In the genomic region with DNA sequence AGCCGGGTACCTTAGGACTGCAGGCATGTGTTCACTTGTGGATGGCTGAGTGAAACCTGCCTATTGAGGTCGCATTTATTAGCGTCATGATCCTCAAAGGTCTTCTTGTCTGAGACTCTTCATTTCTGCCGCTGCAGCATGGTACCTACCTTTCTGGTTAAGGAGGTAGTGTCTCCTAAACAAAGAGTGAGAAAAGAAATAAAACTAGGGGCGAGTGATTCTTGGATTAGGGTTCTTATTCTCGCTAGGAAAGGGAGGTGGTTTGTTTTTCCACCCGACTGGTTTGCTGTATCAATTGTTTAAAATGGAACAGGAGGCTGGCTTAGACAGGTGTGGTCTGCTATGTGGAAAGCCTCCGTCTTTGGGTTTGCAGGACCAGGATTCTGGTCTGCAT, we compare ENCODE assay signal across 8 mouse cellular contexts. TPM values are rescaled to one million over a fixed set of nuclear protein-coding genes. Genes with fewer than 3 reads are reported as not detected.
DNase-seq lines count a peak whose midpoint lies in the region; ATAC-seq and TF ChIP-seq lines count a peak whose summit lies in the region.

No protein-coding gene starts in this region.

- peak overlapping the region; percentile 81 for H3K4me3 ChIP-seq in kidney, embryonic 14.5 days (ENCODE audit: low read length)
- H3K4me3 ChIP-seq in bone marrow macrophage, adult 2 months (ENCODE audit: insufficient read depth, low read length) = peak overlapping the region; percentile 84
- H3K4me3 ChIP-seq in hindbrain, embryonic 13.5 days = peak overlapping the region; percentile 99
- H3K4me3 ChIP-seq in midbrain, embryonic 13.5 days (replicated peaks) = peak overlapping the region; percentile 99

- no peaks in the 10 kb centered on the region for H3K27me3 ChIP-seq in kidney, embryonic 14.5 days (ENCODE audit: control insufficient read depth, insufficient read depth, low read length)
- no peaks in the 10 kb centered on the region for H3K27me3 ChIP-seq in hindbrain, embryonic 13.5 days
- H3K27me3 ChIP-seq in midbrain, embryonic 13.5 days = no peaks in the 10 kb centered on the region

- TF ChIP-seq CTCF in bone marrow macrophage, adult 2 months (IDR thresholded peaks at IDR 0.05; ENCODE audit: low read depth, low read length) = no peak

- WGBS in kidney, embryonic 14.5 days = 3% methylated on average over 8 of the region's 8 CpGs
- WGBS in hindbrain, embryonic 13.5 days = 3% methylated on average over 8 of the region's 8 CpGs
- 2% methylated on average over 8 of the region's 8 CpGs for WGBS in midbrain, embryonic 13.5 days

- H3K4me1 ChIP-seq in kidney, embryonic 14.5 days (ENCODE audit: control insufficient read depth, insufficient read depth, low read length) = peaks cover 22% of the 10 kb centered on the region
- peaks cover 22% of the 10 kb centered on the region for H3K4me1 ChIP-seq in bone marrow macrophage, adult 2 months (ENCODE audit: control insufficient read depth, insufficient read depth, low read length)
- H3K4me1 ChIP-seq in hindbrain, embryonic 13.5 days (replicated peaks) = peaks cover 49% of the 10 kb centered on the region
- peaks cover 53% of the 10 kb centered on the region for H3K4me1 ChIP-seq in midbrain, embryonic 13.5 days (replicated peaks)

- peak overlapping the region; percentile 75 for H3K4me2 ChIP-seq in kidney, embryonic 14.5 days (replicated peaks; ENCODE audit: low read depth, low read length)
- H3K4me2 ChIP-seq in hindbrain, embryonic 13.5 days = peak overlapping the region; percentile 99
- peak overlapping the region; percentile 99 for H3K4me2 ChIP-seq in midbrain, embryonic 13.5 days (replicated peaks)

- no peak for ATAC-seq in kidney, embryonic 14.5 days (ENCODE audit: low FRiP score, low TSS enrichment)
- ATAC-seq in hindbrain, embryonic 13.5 days (ENCODE audit: low FRiP score) = no peak
- ATAC-seq in midbrain, embryonic 13.5 days = no peak
- no peak for ATAC-seq in granulocyte monocyte progenitor cell, adult 5-6 weeks (replicated peaks; ENCODE audit: poor library complexity, severe bottlenecking)

- DNase-seq in kidney, adult 8-10 months = no peak
- no peak for DNase-seq in adrenal gland, postnatal 25 days
- no peak for DNase-seq in right cerebral cortex, postnatal 14 days

- H3K9ac ChIP-seq in kidney, embryonic 14.5 days (ENCODE audit: low read depth, low read length) = peak overlapping the region; percentile 94
- peak overlapping the region; percentile 98 for H3K9ac ChIP-seq in hindbrain, embryonic 13.5 days
- H3K9ac ChIP-seq in midbrain, embryonic 13.5 days (replicated peaks) = peak overlapping the region; percentile 99

- TF ChIP-seq POLR2A in bone marrow macrophage, adult 2 months (IDR thresholded peaks at IDR 0.05; ENCODE audit: borderline replicate concordance, low read depth, low read length) = no peak

- no peaks in the 10 kb centered on the region for H3K9me3 ChIP-seq in kidney, embryonic 14.5 days (ENCODE audit: control insufficient read depth, low read length)
- H3K9me3 ChIP-seq in hindbrain, embryonic 13.5 days = no peaks in the 10 kb centered on the region
- H3K9me3 ChIP-seq in midbrain, embryonic 13.5 days = no peaks in the 10 kb centered on the region

- no peaks in the 10 kb centered on the region; the same call in 1 of the 2 replicates for H3K36me3 ChIP-seq in kidney, embryonic 14.5 days (ENCODE audit: control insufficient read depth, insufficient read depth, low read length)
- no peaks in the 10 kb centered on the region for H3K36me3 ChIP-seq in hindbrain, embryonic 13.5 days
- no peaks in the 10 kb centered on the region for H3K36me3 ChIP-seq in midbrain, embryonic 13.5 days

- no peak overlapping the region for H3K27ac ChIP-seq in kidney, embryonic 14.5 days (ENCODE audit: low read depth, low read length)
- H3K27ac ChIP-seq in bone marrow macrophage, adult 2 months (ENCODE audit: insufficient read depth, low read depth, low read length) = peak overlapping the region; percentile 68
- peak overlapping the region; percentile 98 for H3K27ac ChIP-seq in hindbrain, embryonic 13.5 days
- peak overlapping the region; percentile 98 for H3K27ac ChIP-seq in midbrain, embryonic 13.5 days

RNA-seq across cellular contexts. Expression of gene Znrf1, which starts 1.9 kb away (rescaled TPM):
- polyA plus RNA-seq in kidney, embryonic 14.5 days (2014; fragmentation: Nextera tagmentation; extraction: Ambion mirVana) = 28.1 and 37.4 TPM in 2 replicates
- polyA plus RNA-seq in bone marrow macrophage, adult 2 months (2012; ENCODE audit: insufficient read depth, insufficient read length, missing spikeins) = 88.8 and 97.7 TPM in 2 replicates
- polyA plus RNA-seq in hindbrain, embryonic 13.5 days (2015; fragmentation: Nextera tagmentation; extraction: Ambion mirVana) = 77.3 and 80.0 TPM in 2 replicates
- polyA plus RNA-seq in midbrain, embryonic 13.5 days (2015; fragmentation: Nextera tagmentation; extraction: Ambion mirVana) = 62.4 and 80.7 TPM in 2 replicates
- 46.1 and 61.9 TPM in 2 replicates for total RNA-seq in adrenal gland, postnatal 25 days (2021)
- 84.7 and 119 TPM in 2 replicates for total RNA-seq in granulocyte monocyte progenitor cell, adult 5-6 weeks (2014; fragmentation: Nextera tagmentation)
- 63.4 and 75.4 TPM in 2 replicates for total RNA-seq in granulocyte monocyte progenitor cell, adult 5-6 weeks (2017)

RNA-seq across cellular contexts. Expression of gene Wdr59, which starts 15.9 kb away (rescaled TPM):
- polyA plus RNA-seq in kidney, embryonic 14.5 days (2014; fragmentation: Nextera tagmentation; extraction: Ambion mirVana) = 4.8 and 6.2 TPM in 2 replicates
- polyA plus RNA-seq in bone marrow macrophage, adult 2 months (2012; ENCODE audit: insufficient read depth, insufficient read length, missing spikeins) = 4.8 and 5.7 TPM in 2 replicates
- polyA plus RNA-seq in hindbrain, embryonic 13.5 days (2015; fragmentation: Nextera tagmentation; extraction: Ambion mirVana) = 7.4 and 8.3 TPM in 2 replicates
- 6.7 TPM in 2 replicates for polyA plus RNA-seq in midbrain, embryonic 13.5 days (2015; fragmentation: Nextera tagmentation; extraction: Ambion mirVana)
- total RNA-seq in adrenal gland, postnatal 25 days (2021) = 12.9 and 15.0 TPM in 2 replicates
- total RNA-seq in granulocyte monocyte progenitor cell, adult 5-6 weeks (2014; fragmentation: Nextera tagmentation) = 6.7 and 7.7 TPM in 2 replicates
- 4.0 and 5.6 TPM in 2 replicates for total RNA-seq in granulocyte monocyte progenitor cell, adult 5-6 weeks (2017)
